Mouse (Mus musculus): ENCODE data around the gene Ptpn9.

Gene Ptpn9

DNA sequence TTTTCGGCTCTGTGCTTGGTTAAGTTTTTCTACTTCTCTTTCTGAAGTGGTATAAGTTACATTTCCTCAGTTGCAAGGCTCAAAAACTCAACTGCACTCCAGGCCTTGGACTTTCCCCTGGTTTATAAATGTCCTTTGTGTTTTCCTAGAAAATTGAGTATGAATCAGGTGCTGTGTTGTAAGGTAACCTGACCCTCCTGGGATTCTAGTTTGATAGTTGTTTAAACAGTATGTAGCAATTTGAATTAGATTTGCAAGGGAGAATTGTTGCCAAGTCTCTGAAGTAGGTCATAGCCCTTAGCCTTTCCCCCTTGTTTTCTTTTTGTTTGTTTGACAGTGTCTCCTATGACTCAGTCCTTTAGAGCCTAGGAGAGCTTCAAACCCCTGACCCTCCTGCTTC is 22.9 kb downstream of the Ptpn9 start:
- DNase-seq, result no peak

DNA sequence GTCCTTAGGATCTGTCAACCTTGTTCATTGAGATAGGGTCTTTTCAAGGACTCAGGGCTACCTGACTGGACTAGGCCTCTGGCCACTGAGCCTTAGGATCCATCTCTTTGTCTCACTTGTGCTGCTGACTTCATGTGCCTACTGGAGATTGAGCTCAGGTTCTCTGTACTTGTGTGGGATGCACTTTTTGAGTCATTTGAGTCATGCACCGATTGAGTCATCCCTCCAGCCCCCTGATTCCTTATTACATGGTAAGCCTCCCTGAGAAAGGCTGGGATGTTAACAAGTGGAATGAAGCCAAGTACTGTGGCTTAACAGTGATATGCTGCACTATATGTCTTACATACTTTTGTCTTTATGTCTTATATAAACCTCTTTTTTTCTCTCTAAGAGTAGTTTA is 37.0 kb downstream of the Ptpn9 start:
- DNase-seq, result peak; percentile 24

DNA sequence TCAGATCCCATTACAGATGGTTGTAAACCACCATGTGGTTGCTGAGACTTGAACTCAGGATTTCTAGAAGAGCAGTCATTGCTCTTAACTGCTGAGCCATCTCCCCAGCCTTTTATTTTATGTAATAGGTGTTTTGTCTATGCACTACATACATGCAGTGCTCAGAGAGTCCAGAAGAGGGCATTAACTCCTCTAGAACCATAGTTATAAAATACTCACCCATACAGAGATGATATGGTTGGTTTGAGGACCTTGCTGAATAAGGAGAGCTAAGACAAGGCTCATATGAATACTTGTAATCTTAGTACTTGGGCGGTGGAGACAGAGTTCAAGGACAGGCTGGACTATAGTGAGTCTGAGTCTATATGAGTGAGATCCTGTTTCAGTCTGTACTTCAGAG is 61.5 kb downstream of the Ptpn9 start:
- DNase-seq, result peak; percentile 6

DNA sequence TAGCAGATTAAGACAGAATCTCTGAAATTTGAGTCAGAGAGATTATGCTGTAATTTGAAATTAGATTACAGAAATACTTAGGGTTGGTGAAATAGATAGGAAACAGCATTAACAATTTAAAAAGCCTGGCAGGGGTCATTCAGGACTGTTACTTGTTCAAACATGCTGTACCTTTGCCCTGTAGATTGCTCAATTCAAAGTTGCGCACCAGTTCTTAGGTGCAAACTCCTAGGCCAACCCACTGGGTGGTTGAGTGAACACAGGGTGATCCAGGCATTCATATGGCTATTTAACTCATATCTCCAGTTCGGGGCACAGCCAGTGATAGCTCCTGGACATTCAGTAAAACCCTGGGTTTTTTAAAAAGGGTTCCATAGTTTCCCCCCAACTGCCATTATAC is 69.4 kb downstream of the Ptpn9 start:
- DNase-seq, result no peak

DNA sequence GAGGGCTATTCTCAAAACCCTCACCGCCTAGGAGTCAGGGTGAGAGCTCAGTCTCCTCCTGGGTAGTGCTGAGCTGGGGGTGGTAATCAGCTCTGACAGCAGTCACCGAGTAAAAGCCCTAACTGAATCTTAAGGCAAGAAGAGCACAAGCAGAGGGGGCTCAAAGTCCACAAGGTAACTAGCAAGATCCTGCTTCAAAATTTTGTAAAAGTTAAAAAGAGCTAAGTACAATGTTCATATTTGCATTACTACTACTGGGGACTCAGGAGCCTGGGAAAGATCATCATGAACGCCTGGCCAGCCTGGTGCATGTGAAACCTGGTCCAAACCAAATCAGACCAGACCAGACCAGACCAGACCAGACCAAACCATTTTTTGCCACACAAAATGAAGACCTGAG is 73.5 kb downstream of the Ptpn9 start:
- no peak for DNase-seq

DNA sequence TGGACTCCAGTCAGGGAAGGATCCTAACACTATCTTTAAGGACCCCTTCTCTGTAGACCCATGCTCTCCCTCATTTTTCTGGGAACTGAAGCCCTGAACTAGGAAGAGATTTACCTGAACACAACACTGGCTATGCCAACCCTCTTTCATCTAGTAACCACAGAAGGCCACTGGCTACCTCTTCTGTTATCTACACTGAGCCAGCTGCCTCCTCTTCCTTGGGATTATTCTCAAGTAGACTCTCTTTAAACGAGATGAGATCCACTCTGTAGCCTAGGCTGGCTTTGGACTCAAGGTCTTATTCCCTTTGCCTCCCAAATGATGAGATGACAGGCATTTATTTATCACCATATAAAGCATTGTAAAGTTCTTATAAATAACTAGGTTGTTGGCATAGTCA is 75.5 kb downstream of the Ptpn9 start:
- DNase-seq, result no peak

DNA sequence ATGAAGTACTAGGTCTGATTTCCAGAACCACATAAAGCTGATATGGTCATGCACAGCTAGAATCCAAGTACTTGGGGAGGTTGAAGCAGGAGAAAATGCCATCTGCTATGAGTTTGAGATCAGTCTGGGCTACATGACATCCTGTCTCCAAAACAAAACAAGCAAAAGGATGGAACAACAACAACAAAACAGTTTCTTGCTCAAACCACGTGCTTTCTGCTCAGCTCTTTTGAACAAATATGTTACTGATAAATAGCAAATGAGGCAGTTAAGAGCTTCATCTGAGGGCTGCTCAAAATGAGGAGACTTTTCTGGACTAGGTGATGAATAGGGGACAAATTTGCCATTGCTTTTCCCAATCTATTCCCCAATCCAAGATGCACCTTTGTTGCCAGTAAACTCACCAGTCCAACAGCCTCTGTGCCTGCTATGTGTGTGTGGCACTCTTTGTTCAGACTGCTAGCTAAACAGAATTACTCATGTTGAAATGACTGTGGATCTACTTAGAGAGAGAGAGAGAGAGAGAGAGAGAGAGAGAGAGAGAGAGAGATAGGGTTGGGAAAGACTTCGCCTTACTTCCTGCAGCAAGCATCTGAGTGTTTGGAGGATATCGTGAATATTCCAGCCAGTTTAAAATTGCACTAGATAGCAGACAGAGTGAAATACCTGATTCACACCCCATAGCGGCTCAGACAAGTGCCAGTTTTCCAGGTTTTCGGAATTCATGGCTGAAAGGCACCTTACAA is 76.2 kb downstream of the Ptpn9 start:
- DNase-seq, result no peak

DNA sequence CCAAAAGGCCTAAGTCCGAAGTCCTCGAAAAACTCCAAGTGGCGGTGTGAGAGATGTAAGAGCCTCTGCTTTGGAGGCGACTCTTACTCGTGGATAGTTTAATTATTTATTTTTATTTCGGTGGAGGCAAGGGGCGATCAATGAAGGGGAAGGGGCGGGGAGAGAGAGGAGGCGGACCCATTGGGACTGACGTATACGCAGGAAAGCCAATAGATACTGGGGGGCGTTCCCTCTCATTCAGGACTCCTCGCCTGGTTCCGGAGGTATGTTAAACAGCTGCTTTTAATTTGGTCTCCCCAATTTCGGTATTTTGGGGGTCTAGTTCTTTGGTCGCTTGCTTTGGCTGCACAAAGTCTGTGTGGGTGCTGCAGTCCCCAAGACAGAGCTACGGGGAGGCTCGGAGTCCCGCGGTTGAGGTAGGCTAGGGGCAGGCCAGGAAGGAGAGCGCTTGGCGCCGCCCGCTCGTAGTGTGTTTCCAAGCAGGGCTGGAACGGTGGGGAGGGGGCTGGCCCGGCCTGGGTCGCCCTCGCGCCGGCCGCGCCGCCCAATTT is 77.2 kb downstream of the Ptpn9 start, which contains the start of gene Sin3a:
Gene Sin3a, plus strand, starts transcription at position 240 of the 551 bp plus-strand sequence.
- DNase-seq, result peak; percentile 78

DNA sequence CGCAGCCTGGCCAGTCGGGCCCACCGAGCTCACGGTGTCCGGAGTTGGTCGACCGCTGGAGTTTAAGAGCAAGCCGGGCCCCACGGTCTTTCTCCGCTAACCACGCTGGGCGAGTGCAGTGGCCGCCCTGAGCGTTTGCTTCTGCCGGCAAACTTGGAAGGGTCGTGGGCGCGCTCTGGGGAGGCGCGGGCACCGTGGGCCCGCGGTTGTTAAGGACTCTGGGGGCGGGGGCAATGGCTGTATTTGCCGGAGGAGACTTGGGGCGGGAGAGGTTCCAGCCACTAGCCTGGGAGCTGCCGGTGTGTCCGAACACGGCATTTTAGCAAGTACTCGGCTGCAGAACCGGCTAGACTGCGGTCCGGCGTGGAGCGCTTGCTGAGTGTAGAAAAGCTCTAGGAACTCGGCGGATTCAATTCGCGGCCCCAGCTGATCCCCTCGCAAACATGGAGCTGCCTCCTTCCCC is 77.8 kb downstream of the Ptpn9 start:
- DNase-seq, result no peak

DNA sequence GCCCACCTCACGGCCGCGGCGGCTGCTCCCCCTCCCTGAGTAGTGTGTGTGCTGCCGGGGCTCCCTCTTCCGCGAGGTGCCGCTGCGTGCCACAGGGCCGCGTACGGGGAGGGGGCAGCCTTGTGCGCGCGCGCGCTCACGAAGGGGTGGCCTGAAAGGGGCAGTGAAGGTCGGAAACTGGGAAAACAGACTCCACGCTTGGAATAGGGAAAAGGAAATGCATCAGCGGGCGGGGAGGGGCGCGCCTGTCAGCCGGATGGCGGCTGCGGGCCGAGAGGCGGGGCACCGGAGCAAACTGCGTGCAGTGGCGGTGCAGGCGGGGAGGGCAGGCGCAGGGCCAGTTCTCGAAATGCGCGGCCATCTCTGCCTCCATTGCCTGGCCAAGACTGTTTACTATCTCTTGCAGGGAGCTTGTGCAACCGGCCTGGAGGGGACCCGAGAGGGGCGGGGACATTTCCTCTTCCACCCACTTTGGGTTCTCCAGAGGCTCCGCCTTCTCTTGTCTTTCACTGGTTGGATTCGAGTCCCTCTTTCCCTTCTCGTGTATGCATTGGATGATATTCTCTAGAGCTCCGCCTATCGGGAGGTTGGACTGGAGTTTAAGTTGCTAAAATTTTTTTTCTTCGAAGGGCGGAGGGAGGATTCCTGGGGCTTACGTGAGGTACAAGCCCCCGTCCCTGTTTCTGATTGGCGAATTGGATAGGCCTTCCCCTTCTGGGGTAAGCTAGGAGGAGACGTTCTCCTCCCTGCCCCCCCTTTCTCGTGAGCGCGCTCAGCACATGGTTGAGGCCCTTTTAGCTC is 78.5 kb downstream of the Ptpn9 start:
- peak; percentile 93 for DNase-seq

DNA sequence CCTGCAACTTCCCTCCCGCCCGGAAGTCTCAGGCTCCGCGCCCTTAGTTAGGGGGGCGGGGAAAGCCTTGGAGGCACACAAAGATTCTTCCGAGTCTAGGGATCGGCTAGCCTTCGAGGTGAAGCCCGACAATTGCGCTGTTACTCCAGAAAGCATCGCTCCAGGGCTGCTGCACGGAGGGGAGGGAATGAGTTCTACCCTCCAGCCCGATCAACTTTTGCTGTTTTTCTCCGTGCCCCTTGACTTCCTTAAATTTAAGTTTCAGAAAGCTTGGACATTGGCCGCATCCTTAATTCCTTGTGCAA is 79.0 kb downstream of the Ptpn9 start:
- DNase-seq, result no peak

DNA sequence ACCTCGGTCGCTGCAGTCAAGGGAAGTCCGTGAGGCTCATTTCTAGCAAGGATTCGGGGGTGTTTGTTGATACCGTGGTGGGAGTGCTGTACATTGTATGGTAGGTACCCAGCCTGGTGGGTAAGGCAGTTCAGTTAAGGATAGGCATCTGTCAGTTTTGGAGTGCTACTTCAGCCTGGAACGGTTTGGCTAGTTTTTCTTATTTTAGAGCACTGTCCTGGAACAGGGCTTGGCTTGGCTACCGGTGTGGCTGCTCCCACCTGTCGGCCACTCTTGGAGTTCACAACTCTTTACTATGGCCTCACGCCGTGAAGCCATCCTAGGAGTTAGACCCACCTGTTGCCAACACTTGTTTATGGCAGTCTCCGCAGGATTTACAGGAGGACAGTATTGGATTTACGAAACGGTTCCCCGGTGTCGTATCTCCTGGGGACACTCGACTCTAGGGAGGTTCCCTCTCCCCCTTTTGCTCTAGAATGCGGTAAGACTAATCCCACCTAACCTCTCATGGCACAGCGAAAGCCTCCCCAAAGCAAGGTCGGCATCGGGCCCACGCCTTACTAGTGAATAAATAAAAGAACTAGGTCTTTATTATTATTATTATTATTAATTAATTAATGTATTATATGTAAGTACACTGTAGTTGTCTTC is 79.6 kb downstream of the Ptpn9 start:
- no peak for DNase-seq

DNA sequence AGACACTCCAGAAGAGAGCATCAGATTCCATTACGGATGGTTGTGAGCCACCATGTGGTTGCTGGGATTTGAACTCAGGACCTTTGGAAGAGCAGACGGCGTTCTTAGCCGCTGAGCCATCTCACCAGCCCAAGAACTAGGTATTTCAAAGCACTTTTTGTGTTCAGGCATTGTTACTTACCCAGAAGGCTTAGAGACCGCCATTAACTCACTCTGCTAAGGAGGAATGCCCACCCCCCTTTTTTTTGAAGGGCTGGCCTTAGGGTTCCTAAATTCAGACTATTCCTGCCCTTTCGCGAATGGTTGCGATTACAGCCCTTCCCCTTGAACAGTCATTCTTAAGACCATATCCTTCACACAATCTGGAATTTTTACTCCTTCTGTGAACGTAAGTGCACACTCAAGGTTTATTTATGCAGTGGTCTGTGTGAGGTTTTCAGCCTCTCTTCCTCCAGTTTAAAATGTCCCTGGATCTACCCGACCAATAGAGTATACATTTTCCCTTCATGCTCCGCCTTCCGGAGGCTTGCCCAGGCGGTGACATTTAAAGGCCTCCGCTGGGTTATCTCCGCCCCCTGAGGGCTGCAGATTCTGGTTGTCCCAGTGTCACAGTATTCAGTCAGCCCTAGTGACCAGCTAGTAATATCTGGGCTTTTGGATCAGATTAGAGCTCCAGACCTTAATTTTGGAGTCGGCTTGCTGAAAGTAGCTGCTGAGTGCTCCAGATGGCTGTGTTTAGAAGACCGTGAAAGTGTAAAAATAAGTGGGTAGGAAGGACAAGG is 80.3 kb downstream of the Ptpn9 start:
- DNase-seq, result peak; percentile 69

DNA sequence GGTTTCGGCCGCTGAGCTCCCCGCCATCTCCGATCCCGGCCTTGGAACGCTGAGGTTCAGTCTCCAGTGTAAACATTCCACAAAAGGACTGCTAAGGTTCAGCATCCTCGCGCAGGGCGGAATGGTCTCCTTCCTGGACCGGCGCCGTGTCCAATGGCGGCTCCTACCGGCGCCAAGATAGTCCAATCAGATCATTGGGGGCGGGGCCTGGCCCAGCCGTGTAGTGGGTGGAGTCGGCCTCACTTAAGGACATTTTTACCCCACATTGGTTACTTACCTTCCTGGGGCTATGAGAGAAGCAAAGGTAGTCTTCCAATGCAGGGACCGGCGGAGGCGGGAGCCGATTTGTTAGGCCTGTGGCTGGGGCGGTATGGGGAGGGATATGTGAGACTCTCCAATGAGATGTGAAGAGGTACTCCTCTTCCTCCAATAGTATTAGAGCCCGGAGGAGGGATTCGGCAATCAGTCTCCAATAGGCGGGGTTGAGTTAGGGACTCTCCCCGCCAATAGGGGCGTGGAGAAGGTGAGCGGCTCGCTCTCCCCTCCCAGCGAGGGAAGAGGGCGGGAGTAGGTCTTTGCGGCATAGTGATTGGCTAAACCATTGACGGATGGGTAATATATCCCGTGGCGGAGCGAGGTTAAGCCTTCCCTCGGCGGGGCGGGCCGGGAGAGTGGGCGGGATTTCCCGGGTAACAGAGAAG is 81.1 kb downstream of the Ptpn9 start:
- peak; percentile 99 for DNase-seq

DNA sequence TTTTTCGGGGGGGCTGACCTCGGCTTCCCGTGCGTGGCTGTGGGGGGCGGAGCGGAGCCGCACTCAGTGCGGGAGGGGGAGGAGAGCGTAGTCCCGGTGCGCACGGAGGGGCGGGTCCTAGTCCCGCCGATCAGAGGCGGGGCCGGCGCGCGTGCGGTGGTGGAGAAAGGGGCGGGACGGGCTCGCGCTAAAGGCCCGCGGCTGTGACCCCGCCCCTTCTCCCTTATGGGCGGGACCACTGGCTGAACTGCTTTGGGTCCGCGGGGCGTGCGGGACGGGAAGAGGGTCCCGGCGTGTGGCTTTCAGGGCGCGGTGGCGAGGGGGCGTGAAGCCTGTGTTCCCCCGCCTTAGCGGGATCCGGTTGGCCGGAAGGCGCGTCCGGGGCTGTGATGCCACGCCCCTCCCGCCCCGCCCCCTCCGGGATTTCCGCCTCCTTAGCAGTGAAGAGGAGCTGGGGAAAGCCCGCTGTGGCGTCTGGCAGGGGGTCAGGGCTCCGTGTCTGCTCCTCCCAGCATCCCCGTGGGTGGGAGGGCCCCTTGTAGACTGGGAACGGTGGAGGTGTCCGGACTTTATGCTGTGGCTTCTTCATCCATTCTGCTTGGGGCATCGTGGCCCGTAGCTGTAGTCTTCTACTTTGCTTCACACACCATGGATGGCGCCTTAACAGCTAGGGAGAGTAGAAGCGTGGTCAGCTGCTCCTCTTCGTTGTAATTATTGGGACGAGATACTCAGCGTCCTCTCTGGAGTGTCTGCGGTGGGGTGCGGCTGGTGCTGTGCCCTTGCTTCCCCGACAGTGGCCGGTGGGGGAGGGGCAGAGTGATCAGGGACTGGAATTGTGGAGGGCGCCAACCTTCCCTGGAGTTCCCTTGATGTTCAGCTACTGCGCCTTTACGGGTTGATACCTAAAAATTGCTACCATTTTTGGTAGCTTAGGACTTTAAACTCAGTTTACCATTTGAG is 82.3 kb downstream of the Ptpn9 start:
- DNase-seq, result peak; percentile 91

DNA sequence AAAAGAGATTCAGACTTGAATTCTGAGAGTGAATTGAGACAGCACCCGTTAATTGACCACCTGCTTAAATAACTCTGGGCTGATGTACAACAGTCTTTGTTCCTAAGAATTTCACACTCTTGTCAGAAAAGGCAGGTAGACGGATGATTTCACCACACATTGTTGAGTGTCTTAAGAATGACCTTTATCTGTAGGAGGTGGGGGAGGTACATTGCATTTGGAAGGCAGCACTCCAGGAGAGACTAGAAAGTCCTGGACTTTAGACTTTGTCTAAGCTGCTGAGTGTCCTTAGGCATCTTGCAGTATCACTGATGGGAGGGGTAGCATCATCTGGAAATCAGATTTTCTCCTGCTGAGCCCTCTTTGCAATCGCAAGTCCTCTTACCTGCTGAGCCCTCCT is 87.5 kb downstream of the Ptpn9 start:
- no peak for DNase-seq

Measured in right cerebral cortex, postnatal 25 days (tissue).